Mouse (Mus musculus) C2C12 (cell line): ENCODE measurements around the gene Thap12.

ENCODE experiments used
- CTCF ChIP-seq: IDR thresholded peaks from one replicate; pipeline ENCODE4 v1.5.1; 2011; ENCODE audit not compliant: control insufficient read depth, insufficient read depth, insufficient read length
- FOSL1 ChIP-seq: IDR thresholded peaks from one replicate; pipeline ENCODE4 v1.8.0; 2011; ENCODE audit warnings: mild to moderate bottlenecking, low read length; ENCODE audit not compliant: poor library complexity, insufficient read depth, severe bottlenecking
- MAX ChIP-seq: IDR thresholded peaks from one replicate; pipeline ENCODE4 v1.6.1; 2011; ENCODE audit warnings: mild to moderate bottlenecking, control low read depth
- MYOD1 ChIP-seq: IDR thresholded peaks from one replicate; pipeline ENCODE4 v1.6.1; 2011; ENCODE audit warnings: low read depth; ENCODE audit not compliant: control insufficient read depth, insufficient read length

DNA sequence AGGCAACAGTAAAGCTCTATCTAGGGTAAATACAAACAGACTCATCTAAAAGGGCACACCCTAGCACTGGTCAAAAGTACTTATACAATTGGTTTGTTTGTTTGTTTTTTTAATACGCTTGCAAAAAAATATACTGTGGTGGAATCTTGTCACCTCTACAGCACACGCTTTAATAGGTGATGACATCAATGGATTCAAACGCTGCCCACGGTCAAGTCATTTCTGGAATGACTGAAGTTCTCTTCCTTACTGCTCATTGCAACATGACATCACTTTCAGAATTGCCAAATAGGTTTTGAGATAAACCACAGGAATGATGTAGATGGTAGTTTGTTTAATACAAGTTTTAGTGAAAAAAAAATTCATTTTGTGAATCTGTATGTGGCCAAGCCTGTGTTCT, 4.3 kb upstream of the Thap12 start:
- TF ChIP-seq CTCF (no peak), MYOD1 (no peak), FOSL1 (no peak), MAX (no peak)
